Mouse (Mus musculus): Measurements from ENCODE around the gene Nup153.

DNA sequence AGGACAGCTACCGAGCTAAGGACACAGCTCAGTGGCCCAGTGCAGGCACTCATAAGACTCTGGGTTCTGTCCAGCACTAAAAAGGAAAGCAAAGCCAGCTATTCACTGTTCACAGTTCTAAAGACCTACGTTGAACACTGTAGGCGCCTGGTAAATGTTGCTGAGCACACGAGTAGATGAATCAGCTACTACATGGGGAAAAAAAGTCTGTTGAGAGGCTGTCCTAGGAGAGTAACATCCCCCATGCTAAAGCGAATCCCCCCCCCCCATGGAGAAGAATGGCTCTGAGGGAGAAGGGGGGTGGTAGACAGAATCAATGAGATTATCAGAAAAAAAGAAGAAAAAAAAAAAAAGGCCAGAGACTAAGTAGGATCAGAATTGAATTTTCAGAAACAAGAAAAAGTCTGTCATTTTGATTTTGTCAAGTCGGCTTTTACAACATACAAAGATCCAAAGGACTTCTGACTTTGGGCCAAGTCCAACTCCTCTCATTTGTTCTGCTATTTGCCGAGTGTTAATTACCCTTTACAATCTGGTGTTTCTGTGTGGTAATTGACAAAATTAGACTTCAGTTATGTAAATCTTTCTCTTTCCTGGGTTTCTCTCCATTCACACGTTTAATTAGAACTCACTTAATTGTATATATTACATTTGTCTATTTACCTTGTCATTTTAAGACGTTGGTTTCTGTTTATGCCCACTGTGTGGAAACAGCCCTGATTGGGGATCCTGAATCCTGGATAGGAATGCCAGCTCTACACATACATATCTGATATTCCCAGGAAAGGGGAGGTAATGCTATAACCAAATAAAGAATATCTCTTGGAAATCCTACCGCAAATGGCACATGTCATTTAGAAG is 86.9 kb downstream of the Nup153 start:
- no peak for TF ChIP-seq POLR2A (IDR thresholded peaks at IDR 0.05; ENCODE audit: extremely low read depth, insufficient read depth, low read length)
- TF ChIP-seq CTCF (IDR thresholded peaks at IDR 0.05; ENCODE audit: extremely low read depth, insufficient read depth, low read length), result no peak

All from cortical plate, adult 2 months (tissue).